Mouse (Mus musculus): ENCODE data around the gene Atp2c2. TPM values are rescaled to one million over a fixed set of nuclear protein-coding genes. Genes with fewer than 3 reads are reported as not detected.

Gene Atp2c2
- total and polyA plus RNA-seq, 2 experiments from 2014 or later: 0.26 to 0.98 TPM

GRCm38 (mm10) chr8:119788607-119789381, 89.0 kb downstream of the Atp2c2 start:
- no peak for ATAC-seq
- H3K27ac ChIP-seq: no peak overlapping the region
- no peak overlapping the region for H3K4me2 ChIP-seq (ENCODE audit: low read depth, low read length)
- no peak for TF ChIP-seq CTCF (IDR thresholded peaks at IDR 0.05; ENCODE audit: low read depth)
- 56% methylated on average over 9 of the region's 9 CpGs for WGBS
- H3K4me1 ChIP-seq (ENCODE audit: insufficient read depth, low read length): peaks cover 6% of the 10 kb centered on the region; the same call in 1 of the 2 replicates
- H3K27me3 ChIP-seq (ENCODE audit: insufficient read depth, low read length): no peaks in the 10 kb centered on the region
- no peaks in the 10 kb centered on the region for H3K9me3 ChIP-seq (ENCODE audit: low read length)
- no peak overlapping the region for H3K9ac ChIP-seq (replicated peaks; ENCODE audit: low read length)
- H3K36me3 ChIP-seq (ENCODE audit: insufficient read depth, low read length): no peaks in the 10 kb centered on the region
- peak; percentile 43 for DNase-seq (ENCODE audit: low spot score)
- H3K4me3 ChIP-seq (ENCODE audit: low read length): no peak overlapping the region

GRCm38 (mm10) chr8:119789581-119789980, 89.8 kb downstream of the Atp2c2 start:
- H3K9me3 ChIP-seq (ENCODE audit: low read length): no peaks in the 10 kb centered on the region
- H3K9ac ChIP-seq (replicated peaks; ENCODE audit: low read length): no peak overlapping the region
- no peak for DNase-seq (ENCODE audit: low spot score)
- H3K27ac ChIP-seq: no peak overlapping the region
- H3K27me3 ChIP-seq (ENCODE audit: insufficient read depth, low read length): no peaks in the 10 kb centered on the region
- no peak for ATAC-seq
- no peak overlapping the region for H3K4me2 ChIP-seq (ENCODE audit: low read depth, low read length)
- H3K36me3 ChIP-seq (ENCODE audit: insufficient read depth, low read length): no peaks in the 10 kb centered on the region
- no peak for TF ChIP-seq CTCF (IDR thresholded peaks at IDR 0.05; ENCODE audit: low read depth)
- H3K4me3 ChIP-seq (ENCODE audit: low read length): no peak overlapping the region
- H3K4me1 ChIP-seq (ENCODE audit: insufficient read depth, low read length): peaks cover 6% of the 10 kb centered on the region; the same call in 1 of the 2 replicates
- 83% methylated on average over 7 of the region's 7 CpGs for WGBS

GRCm38 (mm10) chr8:119791804-119792704, 92.2 kb downstream of the Atp2c2 start:
- peaks cover 6% of the 10 kb centered on the region; the same call in 1 of the 2 replicates for H3K4me1 ChIP-seq (ENCODE audit: insufficient read depth, low read length)
- H3K9ac ChIP-seq (replicated peaks; ENCODE audit: low read length): no peak overlapping the region
- no peak for TF ChIP-seq CTCF (IDR thresholded peaks at IDR 0.05; ENCODE audit: low read depth)
- peak; percentile 82 for ATAC-seq
- no peaks in the 10 kb centered on the region for H3K27me3 ChIP-seq (ENCODE audit: insufficient read depth, low read length)
- no peak overlapping the region for H3K4me3 ChIP-seq (ENCODE audit: low read length)
- H3K36me3 ChIP-seq (ENCODE audit: insufficient read depth, low read length): no peaks in the 10 kb centered on the region
- peak overlapping the region; percentile 81 for H3K27ac ChIP-seq
- no peaks in the 10 kb centered on the region for H3K9me3 ChIP-seq (ENCODE audit: low read length)
- no peak overlapping the region for H3K4me2 ChIP-seq (ENCODE audit: low read depth, low read length)
- peak; percentile 72 for DNase-seq (ENCODE audit: low spot score)
- 14% methylated on average over 16 of the region's 16 CpGs for WGBS

GRCm38 (mm10) chr8:119794689-119795088, 94.9 kb downstream of the Atp2c2 start:
- TF ChIP-seq CTCF (IDR thresholded peaks at IDR 0.05; ENCODE audit: low read depth): no peak
- no peak overlapping the region for H3K27ac ChIP-seq
- H3K27me3 ChIP-seq (ENCODE audit: insufficient read depth, low read length): no peaks in the 10 kb centered on the region
- no peak overlapping the region for H3K4me2 ChIP-seq (ENCODE audit: low read depth, low read length)
- no peaks in the 10 kb centered on the region for H3K36me3 ChIP-seq (ENCODE audit: insufficient read depth, low read length)
- H3K9me3 ChIP-seq (ENCODE audit: low read length): no peaks in the 10 kb centered on the region
- peaks cover 17% of the 10 kb centered on the region for H3K4me1 ChIP-seq (ENCODE audit: insufficient read depth, low read length)
- H3K4me3 ChIP-seq (ENCODE audit: low read length): no peak overlapping the region
- H3K9ac ChIP-seq (replicated peaks; ENCODE audit: low read length): no peak overlapping the region
- 53% methylated on average over 7 of the region's 7 CpGs for WGBS
- DNase-seq (ENCODE audit: low spot score) (no peak), ATAC-seq (no peak)

GRCm38 (mm10) chr8:119795651-119796050, 95.8 kb downstream of the Atp2c2 start:
- H3K27ac ChIP-seq: no peak overlapping the region
- DNase-seq (ENCODE audit: low spot score) (no peak), ATAC-seq (no peak)
- H3K4me3 ChIP-seq (ENCODE audit: low read length): no peak overlapping the region
- TF ChIP-seq CTCF (IDR thresholded peaks at IDR 0.05; ENCODE audit: low read depth): no peak
- 94% methylated on average over 3 of the region's 3 CpGs for WGBS
- H3K4me2 ChIP-seq (ENCODE audit: low read depth, low read length): no peak overlapping the region
- H3K9me3 ChIP-seq (ENCODE audit: low read length): no peaks in the 10 kb centered on the region
- no peaks in the 10 kb centered on the region for H3K27me3 ChIP-seq (ENCODE audit: insufficient read depth, low read length)
- H3K4me1 ChIP-seq (ENCODE audit: insufficient read depth, low read length): peaks cover 17% of the 10 kb centered on the region
- H3K36me3 ChIP-seq (ENCODE audit: insufficient read depth, low read length): no peaks in the 10 kb centered on the region
- no peak overlapping the region for H3K9ac ChIP-seq (replicated peaks; ENCODE audit: low read length)

- no peak for TF ChIP-seq CTCF (IDR thresholded peaks at IDR 0.05; ENCODE audit: low read depth)
- H3K27ac ChIP-seq: peak overlapping the region; percentile 85
- 7% methylated on average over 15 of the region's 15 CpGs for WGBS
- DNase-seq (ENCODE audit: low spot score) (peak; percentile 89), ATAC-seq (peak; percentile 89)
- no peaks in the 10 kb centered on the region for H3K9me3 ChIP-seq (ENCODE audit: low read length)
- H3K9ac ChIP-seq (replicated peaks; ENCODE audit: low read length): 0 out of 2 replicates have a peak overlapping the region, but pooled peaks have one; percentile 10
- H3K4me3 ChIP-seq (ENCODE audit: low read length): no peak overlapping the region
- H3K4me2 ChIP-seq (ENCODE audit: low read depth, low read length): peak overlapping the region; percentile 25
- no peaks in the 10 kb centered on the region for H3K36me3 ChIP-seq (ENCODE audit: insufficient read depth, low read length)
- peaks cover 14% of the 10 kb centered on the region for H3K4me1 ChIP-seq (ENCODE audit: insufficient read depth, low read length)
- H3K27me3 ChIP-seq (ENCODE audit: insufficient read depth, low read length): no peaks in the 10 kb centered on the region
Measured at GRCm38 (mm10) chr8:119798170-119798964, 98.6 kb downstream of the Atp2c2 start.
